Mouse (Mus musculus) megakaryocyte, adult 5-6 weeks (primary cell): ENCODE measurements around the gene Mfap5. TPM values are rescaled to one million over a fixed set of nuclear protein-coding genes. Genes with fewer than 3 reads are reported as not detected.
"Not testable (repeated sequence)": the region's sequence is repeated elsewhere in the genome, so short reads cannot be mapped to it uniquely, and the experiment has no call there.

Experiments used
- ATAC-seq: 2 replicates; pipeline ENCODE4 v1.8.0; 2016; ENCODE audit warnings: mild to moderate bottlenecking, inconsistent platforms; ENCODE audit not compliant: poor library complexity, severe bottlenecking
- total RNA-seq, 2 experiments: library from RNA; stranded (forward) in 1 of 2; stranded (reverse) in 1 of 2; fragments of 153-499, 151-499 nt in 1 of 2; fragments of 221-1000, 200-1000 nt in 1 of 2; gene quantifications; 2 replicates each; pipeline versions ENCODE4 v1.2.3 to v1.2.4; 2015 to 2017

Gene Mfap5
- total RNA-seq, 2 experiments from 2014 or later, result not detected

- ATAC-seq, result peak; percentile 79
Measured at GRCm38 (mm10) chr6:122556959-122557561, 51.4 kb downstream of the Mfap5 start.

- peak; percentile 67 for ATAC-seq
Measured at GRCm38 (mm10) chr6:122560427-122560826, 54.8 kb downstream of the Mfap5 start.

GRCm38 (mm10) chr6:122561005-122561404 lies 55.4 kb downstream of the Mfap5 start:
- no peak for ATAC-seq

- peak; percentile 62 for ATAC-seq
Measured at GRCm38 (mm10) chr6:122562463-122562862, 56.8 kb downstream of the Mfap5 start.

GRCm38 (mm10) chr6:122565070-122565784 lies 59.6 kb downstream of the Mfap5 start:
- ATAC-seq, result peak; percentile 67

- no peak for ATAC-seq
Measured at GRCm38 (mm10) chr6:122569113-122569512, 63.5 kb downstream of the Mfap5 start.

GRCm38 (mm10) chr6:122569762-122570161 lies 64.1 kb downstream of the Mfap5 start:
- no peak for ATAC-seq

GRCm38 (mm10) chr6:122570695-122571616 lies 65.3 kb downstream of the Mfap5 start:
- peak; percentile 80 for ATAC-seq

- ATAC-seq, result no peak
Measured at GRCm38 (mm10) chr6:122571617-122571959, 65.9 kb downstream of the Mfap5 start.

GRCm38 (mm10) chr6:122575037-122575436 lies 69.4 kb downstream of the Mfap5 start:
- not testable (repeated sequence) for ATAC-seq

- no peak for ATAC-seq
Measured at GRCm38 (mm10) chr6:122577030-122577429, 71.4 kb downstream of the Mfap5 start.

Other genes starting within 250 kb of the Mfap5 start
- 0.56 and 0.64 TPM in 2 replicates for gene Klrg1, start 223.0 kb upstream of the Mfap5 start, total RNA-seq (2015)
- 0.44 and 0.65 TPM in 2 replicates for gene Klrg1, start 223.0 kb upstream of the Mfap5 start, total RNA-seq (2017)
- gene M6pr, start 197.1 kb upstream of the Mfap5 start, total RNA-seq (2015), result 158 and 160 TPM in 2 replicates
- gene M6pr, start 197.1 kb upstream of the Mfap5 start, total RNA-seq (2017), result 329 and 358 TPM in 2 replicates
- gene Phc1, start 165.3 kb upstream of the Mfap5 start, total RNA-seq (2015), result 5.0 and 13.3 TPM in 2 replicates
- 3.3 and 3.6 TPM in 2 replicates for gene Phc1, start 165.3 kb upstream of the Mfap5 start, total RNA-seq (2017)
- not detected in 2 replicates for gene Rimklb, start 7.1 kb upstream of the Mfap5 start, total RNA-seq (2015)
- gene Rimklb, start 7.1 kb upstream of the Mfap5 start, total RNA-seq (2017), result not detected in 2 replicates
- 0.07 TPM in 1 of 2 replicates, not detected in the other for gene Aicda, start 48.0 kb downstream of the Mfap5 start, total RNA-seq (2015)
- not detected in 2 replicates for gene Aicda, start 48.0 kb downstream of the Mfap5 start, total RNA-seq (2017)
- gene Apobec1, start 96.6 kb downstream of the Mfap5 start, total RNA-seq (2015), result 112 and 151 TPM in 2 replicates
- gene Apobec1, start 96.6 kb downstream of the Mfap5 start, total RNA-seq (2017), result 78.0 and 87.4 TPM in 2 replicates
- 0.62 and 1.7 TPM in 2 replicates for gene Gdf3, start 104.2 kb downstream of the Mfap5 start, total RNA-seq (2015)
- gene Gdf3, start 104.2 kb downstream of the Mfap5 start, total RNA-seq (2017), result 0.40 TPM in 1 of 2 replicates, not detected in the other
- gene Dppa3, start 120.6 kb downstream of the Mfap5 start, total RNA-seq (2015), result not detected in 2 replicates
- gene Dppa3, start 120.6 kb downstream of the Mfap5 start, total RNA-seq (2017), result not detected in 2 replicates
- not detected in 2 replicates for gene Nanog, start 201.6 kb downstream of the Mfap5 start, total RNA-seq (2015)
- not detected in 2 replicates for gene Nanog, start 201.6 kb downstream of the Mfap5 start, total RNA-seq (2017)